Mouse (Mus musculus) myocyte (in vitro differentiated cells): Measurements from ENCODE around the gene Dgki. TPM values are rescaled to one million over a fixed set of nuclear protein-coding genes. Genes with fewer than 3 reads are reported as not detected.

ENCODE experiments used
- H3K27me3 ChIP-seq: one replicate; pipeline ENCODE4 v1.6.1; 2011; ENCODE audit not compliant: control insufficient read depth, insufficient read depth, insufficient read length
- H3K36me3 ChIP-seq: one replicate; pipeline ENCODE4 v1.6.1; 2011; ENCODE audit not compliant: control insufficient read depth, insufficient read depth
- H3K4me2 ChIP-seq: one replicate; pipeline ENCODE4 v1.6.1; 2011; ENCODE audit warnings: low read depth, control low read depth
- H3K4me3 ChIP-seq: one replicate; pipeline ENCODE4 v1.5.1; 2011; ENCODE audit warnings: mild to moderate bottlenecking, control low read depth, moderate library complexity
- H3K79me2 ChIP-seq: one replicate; pipeline ENCODE4 v1.6.1; 2011; ENCODE audit not compliant: control insufficient read depth, insufficient read depth
- H3ac ChIP-seq: one replicate; pipeline ENCODE4 v1.6.1; 2011; ENCODE audit not compliant: control insufficient read depth, insufficient read length
- CEBPB ChIP-seq: IDR thresholded peaks from 2 replicates; pipeline ENCODE4 v1.6.1; 2011; ENCODE audit warnings: mild to moderate bottlenecking, moderate library complexity; ENCODE audit not compliant: poor library complexity, insufficient read depth, severe bottlenecking
- E2F4 ChIP-seq: IDR thresholded peaks from one replicate; pipeline ENCODE4 v1.6.1; 2011; ENCODE audit warnings: mild to moderate bottlenecking, control low read depth, moderate library complexity; ENCODE audit not compliant: insufficient read depth
- MAX ChIP-seq: IDR thresholded peaks from one replicate; pipeline ENCODE4 v1.6.1; 2011; ENCODE audit warnings: low read depth, mild to moderate bottlenecking, control low read depth
- MYOD1 ChIP-seq, 3 experiments: IDR thresholded peaks; one replicate each; pipeline ENCODE4 v1.6.1; 2011; ENCODE audit warnings: control low read depth in 2 of 3, low read depth in 2 of 3, mild to moderate bottlenecking in 2 of 3, moderate library complexity in 1 of 3; ENCODE audit not compliant: insufficient read length in 2 of 3, control insufficient read depth in 1 of 3
- MYOG ChIP-seq, 3 experiments: IDR thresholded peaks; one replicate each; pipeline ENCODE4 v1.6.1; 2011; ENCODE audit warnings: control low read depth in 2 of 3, low read depth in 2 of 3, mild to moderate bottlenecking in 2 of 3; ENCODE audit not compliant: insufficient read length in 2 of 3, control insufficient read depth in 1 of 3, insufficient read depth in 1 of 3
- POLR2A ChIP-seq: IDR thresholded peaks from one replicate; pipeline ENCODE4 v1.6.1; 2011; ENCODE audit warnings: low read depth, mild to moderate bottlenecking, control low read depth, moderate library complexity; ENCODE audit not compliant: insufficient read length
- POLR2AphosphoS2 ChIP-seq: IDR thresholded peaks from one replicate; pipeline ENCODE4 v1.6.1; 2011; ENCODE audit warnings: low read depth, control low read depth; ENCODE audit not compliant: insufficient read length
- REST ChIP-seq: IDR thresholded peaks from one replicate; pipeline ENCODE4 v1.6.1; 2011; ENCODE audit warnings: mild to moderate bottlenecking, control low read depth, moderate library complexity; ENCODE audit not compliant: insufficient read depth, insufficient read length
- SRF ChIP-seq: IDR thresholded peaks from one replicate; pipeline ENCODE4 v1.6.1; 2011; ENCODE audit warnings: low read depth; ENCODE audit not compliant: control insufficient read depth, insufficient read length
- TCF12 ChIP-seq: IDR thresholded peaks from one replicate; pipeline ENCODE4 v1.6.1; 2011; ENCODE audit warnings: mild to moderate bottlenecking, control low read depth; ENCODE audit not compliant: poor library complexity, insufficient read depth, severe bottlenecking
- TCF3 ChIP-seq: IDR thresholded peaks from one replicate; pipeline ENCODE4 v1.6.1; 2011; ENCODE audit warnings: low read depth, control low read depth; ENCODE audit not compliant: insufficient read length
- USF1 ChIP-seq: IDR thresholded peaks from one replicate; pipeline ENCODE4 v1.6.1; 2011; ENCODE audit warnings: low read depth, mild to moderate bottlenecking, control low read depth, moderate library complexity
- polyA plus RNA-seq: library from polyadenylated mRNA; unstranded; fragments of >200 nt; fragmentation: generic; extraction: Trizol; gene quantifications from one replicate; pipeline ENCODE4 v1.2.1, GENCODE M21; 2012; ENCODE audit warnings: missing spikeins

Dgki gene
- polyA plus RNA-seq, 1 experiment: 0.02 TPM

- Histone ChIP-seq H3K4me3 (no peak overlapping the region), H3K4me2 (no peak overlapping the region), H3K27me3 (no peaks in the 10 kb centered on the region), H3K79me2 (no peaks in the 10 kb centered on the region), H3ac (no peak overlapping the region), H3K36me3 (no peaks in the 10 kb centered on the region)
- TF ChIP-seq TCF12 (no peak), MAX (no peak), REST (no peak), CEBPB (no peak), TCF3 (no peak), E2F4 (no peak), USF1 (no peak), MYOG (IDR thresholded peaks at IDR 0.05; ENCODE audit: control insufficient read depth in 1 of 3, insufficient read depth in 1 of 3, insufficient read length in 2 of 3, low read depth in 2 of 3) (no peak), MYOD1 (IDR thresholded peaks at IDR 0.05; ENCODE audit: control insufficient read depth in 1 of 3, insufficient read length in 2 of 3, low read depth in 2 of 3) (no peak), POLR2A (no peak), SRF (no peak), POLR2AphosphoS2 (no peak)
Observed at GRCm38 (mm10) chr6:37046152-37046788, 253.7 kb downstream of the Dgki start.

GRCm38 (mm10) chr6:37044796-37045195 lies 255.2 kb downstream of the Dgki start:
- Histone ChIP-seq H3K4me3 (no peak overlapping the region), H3K4me2 (no peak overlapping the region), H3K27me3 (peaks cover 1% of the 10 kb centered on the region), H3K36me3 (no peaks in the 10 kb centered on the region), H3K79me2 (no peaks in the 10 kb centered on the region), H3ac (no peak overlapping the region)
- TF ChIP-seq USF1 (no peak), TCF12 (no peak), MAX (no peak), REST (no peak), CEBPB (no peak), SRF (no peak), MYOD1 (IDR thresholded peaks at IDR 0.05; ENCODE audit: control insufficient read depth in 1 of 3, insufficient read length in 2 of 3, low read depth in 2 of 3) (no peak), POLR2A (no peak), TCF3 (no peak), MYOG (IDR thresholded peaks at IDR 0.05; ENCODE audit: control insufficient read depth in 1 of 3, insufficient read depth in 1 of 3, insufficient read length in 2 of 3, low read depth in 2 of 3) (no peak), E2F4 (no peak), POLR2AphosphoS2 (no peak)

- Histone ChIP-seq H3K4me2 (no peak overlapping the region), H3K79me2 (no peaks in the 10 kb centered on the region), H3K4me3 (no peak overlapping the region), H3K27me3 (peaks cover 6% of the 10 kb centered on the region), H3ac (no peak overlapping the region), H3K36me3 (no peaks in the 10 kb centered on the region)
- TF ChIP-seq POLR2AphosphoS2 (no peak), E2F4 (no peak), TCF12 (no peak), MYOG (IDR thresholded peaks at IDR 0.05; ENCODE audit: control insufficient read depth in 1 of 3, insufficient read depth in 1 of 3, insufficient read length in 2 of 3, low read depth in 2 of 3) (no peak), MYOD1 (IDR thresholded peaks at IDR 0.05; ENCODE audit: control insufficient read depth in 1 of 3, insufficient read length in 2 of 3, low read depth in 2 of 3) (no peak), REST (no peak), POLR2A (no peak), CEBPB (no peak)
Observed at GRCm38 (mm10) chr6:37038444-37038843, 261.5 kb downstream of the Dgki start.

- no peak overlapping the region for H3ac ChIP-seq
- no peaks in the 10 kb centered on the region for H3K79me2 ChIP-seq
- H3K27me3 ChIP-seq: peaks cover 6% of the 10 kb centered on the region
- TF ChIP-seq USF1 (no peak), MYOG (IDR thresholded peaks at IDR 0.05; ENCODE audit: control insufficient read depth in 1 of 3, insufficient read depth in 1 of 3, insufficient read length in 2 of 3, low read depth in 2 of 3) (no peak), POLR2AphosphoS2 (no peak), CEBPB (no peak), E2F4 (no peak), SRF (no peak), MAX (no peak), MYOD1 (IDR thresholded peaks at IDR 0.05; ENCODE audit: control insufficient read depth in 1 of 3, insufficient read length in 2 of 3, low read depth in 2 of 3) (no peak), TCF3 (no peak), REST (no peak), TCF12 (no peak), POLR2A (no peak)
- no peaks in the 10 kb centered on the region for H3K36me3 ChIP-seq
- no peak overlapping the region for H3K4me3 ChIP-seq
- H3K4me2 ChIP-seq: no peak overlapping the region
Observed at GRCm38 (mm10) chr6:37037115-37037908, 262.7 kb downstream of the Dgki start.

- no peak overlapping the region for H3K4me3 ChIP-seq
- TF ChIP-seq REST: no peak
- TF ChIP-seq TCF3: no peak
- no peak for TF ChIP-seq SRF
- TF ChIP-seq POLR2A: no peak
- TF ChIP-seq E2F4: no peak
- no peak for TF ChIP-seq MYOD1 (IDR thresholded peaks at IDR 0.05; ENCODE audit: control insufficient read depth in 1 of 3, insufficient read length in 2 of 3, low read depth in 2 of 3)
- no peak for TF ChIP-seq USF1
- no peak for TF ChIP-seq MYOG (IDR thresholded peaks at IDR 0.05; ENCODE audit: control insufficient read depth in 1 of 3, insufficient read depth in 1 of 3, insufficient read length in 2 of 3, low read depth in 2 of 3)
- TF ChIP-seq TCF12: no peak
- H3K36me3 ChIP-seq: no peaks in the 10 kb centered on the region
- H3K27me3 ChIP-seq: peaks cover 6% of the 10 kb centered on the region
- H3ac ChIP-seq: no peak overlapping the region
- no peaks in the 10 kb centered on the region for H3K79me2 ChIP-seq
- no peak overlapping the region for H3K4me2 ChIP-seq
Observed at GRCm38 (mm10) chr6:37035681-37036080, 264.3 kb downstream of the Dgki start.
